Mouse (Mus musculus): ENCODE data around the gene Tfam.
A peak's percentile ranks its signal among the peaks of the same experiment; 100 is the strongest.

Tfam gene

DNA sequence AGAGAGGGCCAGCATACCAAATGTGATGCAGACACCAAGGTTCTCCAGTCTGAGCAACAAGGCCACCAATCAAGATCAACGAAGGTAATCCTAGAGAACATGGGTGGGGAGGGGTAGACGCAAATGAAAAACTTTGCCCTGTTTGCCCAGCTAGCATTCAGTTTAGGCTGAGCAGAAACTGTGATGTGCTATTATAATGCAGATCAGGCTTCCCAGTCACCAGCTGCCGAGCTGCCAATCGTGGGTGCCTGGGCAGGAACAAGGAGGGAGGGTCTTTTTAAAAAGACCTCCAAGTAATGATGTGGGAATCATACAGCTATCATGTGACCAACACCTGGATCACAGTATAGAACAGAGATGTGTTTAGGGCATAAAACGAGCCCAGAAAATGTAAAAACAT is 15.0 kb downstream of the Tfam start:
- no peak for DNase-seq (ENCODE audit: low read depth)

DNA sequence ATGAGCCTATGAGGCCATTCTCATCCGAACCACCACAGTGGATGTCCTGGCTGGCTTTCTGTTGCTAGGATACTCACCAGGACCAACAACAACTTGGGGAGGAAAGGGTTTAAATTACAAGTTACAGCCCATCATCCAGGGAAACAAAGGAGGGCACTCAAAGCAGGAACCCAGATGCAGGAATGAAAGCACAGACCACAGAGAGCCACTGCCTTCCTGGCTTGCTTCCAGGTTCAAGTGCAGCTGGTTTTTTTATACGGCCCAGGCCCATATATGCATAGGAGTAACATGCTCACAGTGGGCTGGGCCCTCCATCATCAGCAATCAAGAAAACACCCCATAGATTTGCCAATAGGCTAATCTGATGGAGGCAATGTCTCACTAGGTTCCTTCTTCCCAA is 15.4 kb downstream of the Tfam start:
- DNase-seq (ENCODE audit: low read depth): no peak

DNA sequence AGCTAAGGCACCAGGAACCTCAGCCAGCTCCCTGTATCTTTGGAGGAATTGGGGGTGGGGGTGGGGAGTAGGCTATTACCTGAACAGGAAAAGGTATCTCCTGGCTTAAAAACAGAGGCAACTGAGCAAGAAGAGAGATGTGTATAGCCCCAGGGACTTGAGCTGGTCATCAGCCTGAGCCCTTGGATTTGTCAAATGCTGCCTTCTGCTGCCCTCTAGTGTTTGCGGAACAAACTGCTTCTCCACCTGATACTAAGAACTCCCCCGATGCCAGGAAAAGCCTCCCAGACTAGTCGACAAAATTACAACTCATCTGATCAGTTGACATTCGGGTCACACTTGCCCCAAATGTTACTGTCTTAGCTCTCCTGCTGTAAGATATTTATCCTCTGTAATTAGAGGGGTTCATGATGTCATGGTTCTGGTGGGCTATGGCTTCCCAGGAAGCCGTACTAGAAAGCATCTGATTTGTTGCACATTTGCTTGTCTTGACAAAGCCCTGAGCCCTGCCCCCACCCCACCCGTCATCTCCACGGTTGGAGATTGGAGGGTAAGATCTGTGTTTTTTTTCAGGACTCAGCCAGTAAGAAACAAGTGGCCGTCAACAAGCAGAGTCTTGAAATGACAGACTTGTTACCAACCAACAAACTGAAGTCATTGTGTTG is 19.7 kb downstream of the Tfam start:
- peak; percentile 69 for DNase-seq (ENCODE audit: low read depth)

DNA sequence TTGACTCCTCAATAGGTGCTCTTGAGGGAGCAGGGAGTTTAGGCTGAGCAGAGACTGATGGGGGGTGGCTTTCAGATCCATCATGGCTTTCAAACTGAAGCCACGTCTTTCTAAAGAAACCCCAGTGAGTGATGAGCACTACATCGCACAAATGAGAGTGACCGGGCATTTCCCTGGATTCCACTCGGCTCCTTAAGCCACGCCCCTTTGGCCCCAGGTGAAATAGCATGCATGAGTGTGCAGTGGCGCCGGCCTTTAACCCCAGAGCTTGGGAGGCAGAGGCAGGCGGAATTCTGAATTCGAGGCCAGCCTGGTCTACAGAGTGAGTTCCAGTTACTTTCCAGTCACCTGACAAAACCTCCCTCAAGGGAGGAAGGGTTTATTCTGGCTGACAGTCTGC is 22.1 kb downstream of the Tfam start:
- no peak for DNase-seq (ENCODE audit: low read depth)

DNA sequence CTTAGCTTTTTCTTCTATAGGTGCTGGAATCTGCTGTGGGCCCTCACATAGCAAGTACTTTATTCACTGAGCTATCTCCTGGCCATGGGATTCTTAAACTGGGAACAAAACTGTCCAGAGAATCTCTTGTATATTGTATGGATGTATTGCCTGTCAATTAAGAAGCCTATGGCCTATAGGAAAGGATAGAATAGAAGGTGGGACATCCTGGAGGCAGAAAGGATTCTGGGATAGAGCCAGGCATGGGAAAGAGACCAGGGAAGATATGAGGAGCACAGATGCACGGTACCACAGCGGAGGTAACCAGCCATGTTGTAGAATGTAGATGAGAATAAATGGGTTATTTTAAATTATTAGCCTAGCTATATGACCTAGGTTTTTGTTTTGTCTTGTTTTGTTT is 36.6 kb downstream of the Tfam start:
- no peak for DNase-seq (ENCODE audit: low read depth)

DNA sequence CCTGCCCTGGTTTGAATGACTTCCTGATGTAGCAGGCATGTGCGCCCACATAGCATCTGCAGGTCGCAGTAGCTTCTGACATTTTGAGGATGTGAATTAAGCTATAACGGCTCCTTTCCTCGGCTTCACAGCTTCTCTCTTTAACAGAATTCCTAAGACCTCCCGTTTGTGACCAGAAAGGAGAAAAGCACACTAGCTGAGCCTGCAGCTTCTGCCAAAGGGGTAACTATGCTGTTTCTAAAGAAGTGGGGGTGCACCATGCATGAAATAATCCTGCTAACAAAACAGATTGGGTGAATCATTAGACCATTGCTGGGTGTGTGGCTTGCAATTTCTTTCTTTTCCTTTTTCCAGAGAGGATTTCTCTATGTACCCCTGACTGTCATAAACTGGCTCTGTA is 37.1 kb downstream of the Tfam start:
- no peak for DNase-seq (ENCODE audit: low read depth)

DNA sequence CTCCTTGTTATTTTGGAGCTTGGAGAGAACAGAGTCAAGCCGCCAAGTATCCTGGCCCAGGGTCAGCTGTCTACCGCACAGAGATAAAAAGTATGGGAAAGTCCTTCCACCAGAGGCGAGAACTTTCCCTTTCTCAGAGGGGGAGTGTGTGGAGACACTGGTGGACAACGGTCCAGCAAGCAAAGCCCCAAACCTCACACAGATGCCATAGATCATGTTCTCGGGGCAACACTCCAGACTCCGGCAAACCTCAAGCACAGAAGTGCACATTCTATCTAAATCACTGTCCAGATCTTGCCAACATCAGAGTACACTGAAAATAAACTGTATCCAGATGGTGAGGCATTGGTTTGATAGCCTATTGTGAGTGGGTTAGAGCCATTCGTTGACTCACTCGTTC is 39.4 kb downstream of the Tfam start:
- peak; percentile 96 for DNase-seq (ENCODE audit: low read depth)

DNA sequence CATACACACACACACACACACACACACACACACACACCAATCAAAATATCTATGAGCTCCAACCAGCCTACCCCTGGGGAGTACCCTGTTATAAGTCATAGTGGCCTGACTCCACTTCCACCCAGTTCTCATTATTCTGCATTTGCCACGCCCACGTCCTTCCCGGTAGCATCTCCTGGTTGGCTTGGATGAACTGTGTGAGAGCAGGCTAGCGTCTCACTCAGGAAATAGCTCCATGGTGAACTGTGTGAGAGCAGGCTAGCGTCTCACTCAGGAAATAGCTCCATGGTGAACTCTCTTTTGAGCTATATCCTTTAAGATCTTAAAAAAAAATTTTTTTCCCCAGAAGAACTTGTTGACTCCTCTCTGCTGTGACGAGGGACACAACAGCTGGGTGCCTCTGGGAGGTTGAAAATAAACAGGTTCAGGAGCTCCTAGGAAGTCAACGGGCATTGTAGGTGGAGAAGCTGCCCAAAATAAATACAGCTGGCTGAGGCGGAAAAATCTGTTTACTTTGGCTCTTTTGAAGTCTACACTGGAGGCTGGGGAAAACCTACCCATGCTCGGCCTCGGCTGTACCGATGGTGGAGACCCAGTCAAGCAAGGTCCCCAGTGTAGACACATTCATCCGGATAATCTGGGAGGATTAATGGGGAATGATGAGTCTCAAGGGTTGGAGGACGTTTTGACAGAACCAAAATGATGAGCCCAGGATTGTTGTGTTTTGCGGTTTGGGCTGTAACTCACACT is 40.9 kb downstream of the Tfam start:
- no peak for DNase-seq (ENCODE audit: low read depth)

DNA sequence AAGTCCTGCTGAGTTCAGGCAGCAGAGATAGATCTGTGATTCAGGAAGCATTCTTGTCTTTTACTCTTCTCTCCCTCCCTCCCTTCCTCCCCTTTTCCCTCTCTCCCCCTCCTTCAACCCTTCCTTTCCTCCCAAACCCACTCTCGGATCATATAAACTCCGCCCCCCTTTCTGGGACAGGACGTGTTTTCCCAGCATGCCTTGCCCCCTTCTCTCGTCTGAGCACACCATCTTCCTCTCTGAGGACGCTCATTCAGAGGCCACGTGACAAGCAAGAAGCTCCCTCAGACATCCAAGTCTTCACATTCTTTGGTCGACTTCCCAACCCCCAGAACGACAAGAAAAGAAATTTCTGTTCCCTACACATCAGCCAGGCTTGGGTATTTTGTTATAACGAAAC is 42.6 kb downstream of the Tfam start:
- DNase-seq (ENCODE audit: low read depth): no peak

DNA sequence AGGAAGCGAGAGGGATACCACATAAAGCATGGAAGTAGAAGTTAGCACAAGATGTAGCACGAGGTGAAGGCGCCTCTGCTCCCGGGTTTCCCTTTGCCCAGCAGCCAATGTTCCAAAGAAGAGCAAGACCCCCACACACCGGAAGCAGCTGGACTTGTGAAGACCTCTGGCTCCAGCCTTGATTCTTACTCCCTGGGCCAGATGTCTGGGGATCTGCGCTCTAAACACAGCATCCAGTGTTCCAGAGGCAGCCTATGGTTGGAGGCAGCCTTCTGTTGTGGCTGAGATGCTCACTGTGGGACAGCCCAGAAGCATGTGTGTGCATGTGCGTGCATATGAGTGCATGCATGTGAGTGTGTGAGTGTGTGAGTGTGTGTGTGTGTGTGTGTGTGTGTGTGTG is 43.4 kb downstream of the Tfam start:
- DNase-seq (ENCODE audit: low read depth): no peak

DNA sequence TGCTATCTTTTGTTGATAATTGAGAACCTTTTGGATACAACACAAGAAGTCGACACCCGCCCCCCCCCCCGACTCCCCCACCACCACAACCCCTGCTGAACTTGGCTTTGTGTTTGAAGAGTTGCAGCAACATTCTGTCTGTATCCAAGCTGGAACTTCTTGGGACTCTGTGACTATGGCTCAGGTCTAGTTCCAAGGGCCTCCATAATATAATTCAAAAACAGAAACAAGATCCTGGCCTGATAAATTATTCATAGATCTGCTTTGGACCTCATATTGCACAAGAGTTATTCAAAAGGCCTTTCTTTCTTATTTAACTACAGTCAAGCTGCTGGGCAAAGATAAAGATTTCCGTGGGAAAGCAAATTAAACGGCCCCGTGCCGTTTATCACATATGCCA is 44.8 kb downstream of the Tfam start:
- DNase-seq (ENCODE audit: low read depth): no peak

DNA sequence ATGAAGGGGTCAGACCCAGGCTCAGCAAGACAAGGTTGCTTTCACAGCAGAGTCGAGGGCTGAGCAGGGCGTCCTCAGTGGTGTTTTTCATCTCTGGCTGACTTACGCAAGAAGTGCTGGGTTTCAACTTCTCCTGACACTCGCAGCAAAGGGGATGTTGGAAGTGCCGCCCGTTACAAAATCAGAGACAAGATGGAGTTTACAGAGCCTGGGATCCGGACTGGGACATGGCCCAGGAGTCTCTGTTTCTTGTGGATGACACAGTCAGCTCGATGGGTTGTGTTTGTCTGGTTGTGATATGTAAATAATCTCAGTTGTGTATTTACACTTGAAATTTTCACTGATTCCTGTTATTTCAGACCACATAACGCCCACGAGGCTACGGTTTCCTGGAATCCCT is 45.2 kb downstream of the Tfam start:
- DNase-seq (ENCODE audit: low read depth): peak; percentile 90

DNA sequence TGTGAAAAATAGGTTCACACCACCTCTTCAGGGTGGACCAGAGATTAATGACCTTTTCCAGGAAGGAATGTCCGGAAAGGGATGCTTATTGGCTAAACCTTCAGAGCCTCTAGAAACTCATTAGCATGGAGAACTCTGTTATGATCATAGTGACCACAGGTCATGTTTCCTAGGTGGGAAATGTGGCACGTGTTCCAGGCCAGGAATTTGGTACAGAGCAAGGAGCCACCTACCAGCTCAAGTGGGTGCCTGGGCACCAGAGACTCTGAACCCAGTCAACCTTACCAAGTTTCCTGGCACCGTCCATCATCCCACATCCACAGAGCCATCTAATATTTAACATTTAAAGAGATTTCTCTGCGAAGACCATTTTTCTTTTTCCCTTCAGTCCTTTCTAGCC is 49.4 kb downstream of the Tfam start:
- no peak for DNase-seq (ENCODE audit: low read depth)

DNA sequence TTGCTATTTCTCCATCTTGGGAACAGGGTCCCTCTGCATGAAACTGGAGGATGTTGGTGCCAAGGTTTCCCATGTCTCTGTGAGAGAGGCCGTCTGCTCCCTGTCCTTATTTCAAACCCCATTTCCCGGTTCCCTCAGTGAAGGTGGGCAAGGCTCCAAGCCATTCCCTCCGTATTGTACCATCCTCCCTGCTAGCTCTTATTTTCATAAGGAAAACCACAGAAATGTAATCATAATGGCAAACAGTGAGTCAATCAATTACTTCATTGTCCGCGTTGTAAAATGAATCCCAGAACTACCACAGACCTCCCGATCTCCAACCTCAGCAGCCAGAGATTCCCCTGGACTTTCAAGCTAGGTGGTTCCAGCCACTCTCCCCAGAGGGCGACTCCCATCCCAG is 53.0 kb downstream of the Tfam start:
- peak; percentile 82 for DNase-seq (ENCODE audit: low read depth)

DNA sequence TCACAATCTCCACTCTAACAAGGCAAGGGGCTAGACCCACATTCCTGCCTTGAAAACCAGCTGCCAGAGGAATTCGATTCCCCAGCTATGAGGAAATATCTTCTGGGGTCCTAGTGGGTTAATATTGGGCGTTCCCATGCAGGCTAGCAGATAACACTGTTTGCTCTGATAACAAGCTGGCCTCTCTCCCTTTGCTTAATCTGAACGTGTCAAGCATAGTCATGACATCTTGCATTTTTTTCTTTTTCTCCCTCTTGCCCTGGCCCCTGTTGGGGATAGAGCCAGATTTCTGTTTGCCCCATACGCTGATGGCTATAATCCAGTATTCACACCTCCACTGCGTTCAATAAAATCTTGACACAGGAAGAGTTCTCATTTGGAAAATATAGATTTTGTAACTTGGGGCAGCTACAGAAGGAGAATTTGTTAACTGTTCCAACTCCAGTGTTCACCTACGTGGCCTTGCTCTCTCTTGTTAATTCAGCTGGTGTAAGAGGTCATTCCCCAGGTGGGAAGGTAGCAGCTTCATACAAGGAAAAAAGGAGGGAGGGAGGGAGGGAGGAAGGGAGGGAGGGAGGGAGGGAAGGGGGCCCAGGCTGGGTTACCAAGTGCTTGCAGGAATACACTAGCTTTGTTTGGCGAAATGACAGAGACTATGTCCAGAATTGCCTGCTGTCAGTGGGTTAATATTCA is 54.6 kb downstream of the Tfam start:
- no peak for DNase-seq (ENCODE audit: low read depth)

DNA sequence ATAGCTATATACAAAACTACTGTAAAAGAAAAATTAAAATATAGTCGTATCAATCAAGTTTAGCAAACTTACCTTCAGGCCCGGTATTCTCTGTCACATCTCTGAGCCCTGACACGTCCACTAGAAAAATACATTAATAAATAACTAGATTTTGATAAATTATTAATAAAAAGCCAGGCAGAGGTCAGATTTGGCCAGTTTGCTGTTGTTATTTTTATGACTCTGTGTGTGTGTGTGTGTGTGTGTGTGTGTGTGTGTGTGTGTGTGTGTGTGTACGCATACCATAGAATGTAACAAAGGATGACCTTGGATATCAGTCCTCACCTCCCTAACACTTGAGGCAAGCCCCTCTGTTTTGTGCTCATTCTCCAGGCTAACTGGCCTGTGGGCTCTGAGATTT is 56.1 kb downstream of the Tfam start:
- DNase-seq (ENCODE audit: low read depth): no peak

DNA sequence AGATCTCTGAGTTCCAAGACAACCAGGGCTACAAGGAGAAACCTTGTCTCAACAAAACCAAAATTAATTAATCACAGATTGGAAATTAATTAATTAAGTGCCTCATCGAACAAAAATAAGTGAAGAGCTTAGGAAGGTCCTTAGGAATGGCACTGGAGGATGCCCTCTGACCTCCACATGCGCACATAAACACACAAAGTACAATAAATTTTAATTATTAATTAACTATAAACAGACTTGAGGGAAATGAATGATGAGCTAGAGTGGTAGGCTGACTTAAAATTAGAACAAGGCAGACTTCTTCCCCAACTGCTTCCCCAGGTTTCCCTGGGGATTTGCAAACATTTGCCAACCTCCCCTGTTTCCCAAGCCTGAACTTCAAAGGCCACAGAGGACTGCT is 57.0 kb downstream of the Tfam start:
- no peak for DNase-seq (ENCODE audit: low read depth)

DNA sequence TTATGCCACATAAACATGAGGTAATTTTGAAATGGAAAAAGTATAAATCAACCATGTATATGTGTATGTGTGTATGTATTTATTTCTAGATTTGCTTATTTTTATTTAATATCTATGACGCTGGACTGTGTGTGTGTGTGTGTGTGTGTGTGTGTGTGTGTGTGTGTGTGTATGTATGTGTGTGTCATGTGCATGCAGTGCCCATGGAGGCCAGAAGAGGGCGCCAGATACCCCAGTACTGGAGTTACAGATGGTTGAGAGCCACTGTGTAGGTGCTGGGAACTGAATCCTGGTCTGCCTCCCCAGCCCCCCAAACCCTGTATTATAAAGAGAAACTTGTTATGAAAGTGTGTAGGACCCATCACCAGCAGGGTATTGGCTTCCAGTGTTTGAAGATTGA is 58.0 kb downstream of the Tfam start:
- DNase-seq (ENCODE audit: low read depth): no peak

DNA sequence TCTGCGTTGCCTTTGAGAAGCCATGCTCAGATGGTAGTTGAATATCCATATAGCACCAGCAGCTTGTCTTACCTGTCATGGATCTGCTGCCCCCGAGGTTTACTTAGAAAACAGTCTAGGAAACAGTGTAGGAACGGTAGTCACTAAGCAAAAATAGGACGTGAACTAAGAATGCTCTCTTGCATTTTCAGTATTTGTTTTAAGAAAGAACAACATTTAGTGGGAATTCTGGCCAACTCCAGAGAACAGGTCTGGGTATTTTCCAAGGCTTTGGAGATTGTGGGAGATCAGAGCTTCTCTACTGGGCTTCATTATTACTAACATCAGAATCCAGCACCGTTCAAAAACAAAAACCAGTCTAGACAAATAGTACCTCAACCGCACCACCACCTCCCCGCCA is 60.9 kb downstream of the Tfam start:
- DNase-seq (ENCODE audit: low read depth): no peak

DNA sequence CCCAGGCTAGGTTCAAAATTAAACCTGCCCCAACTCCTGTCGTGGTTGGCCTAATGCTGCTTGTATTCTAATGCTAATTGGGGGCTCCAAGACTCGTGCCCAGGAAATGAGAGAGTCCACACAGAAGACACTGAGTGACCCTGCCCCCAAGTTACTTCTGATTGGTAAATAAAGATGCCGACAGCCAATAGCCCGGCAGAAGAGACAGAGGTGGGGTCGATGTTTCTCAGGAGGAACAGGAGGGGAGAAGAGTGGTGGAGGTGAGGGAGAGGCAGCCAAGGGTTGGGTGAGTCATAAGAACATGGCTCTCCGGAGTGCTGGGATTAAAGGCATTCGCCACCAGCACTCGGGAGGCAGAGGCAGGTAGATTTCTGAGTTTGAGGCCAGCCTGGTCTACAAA is 61.7 kb downstream of the Tfam start:
- DNase-seq (ENCODE audit: low read depth): no peak
